Mouse (Mus musculus) T-helper 17 cell (primary cell): ENCODE measurements around the gene Adnp.

Experiments used
- in situ Hi-C, 2 experiments: fragments of 300-600 bp; cut with MboI, MseI; formaldehyde crosslinking; loops; 1 replicate in 1 of 2; 2 replicates in 1 of 2; pipeline ENCODE4 v1.15.1; 2025; ENCODE audit warnings: high pct_unique_total_duplicates in 2 of 2

Adnp gene

DNA sequence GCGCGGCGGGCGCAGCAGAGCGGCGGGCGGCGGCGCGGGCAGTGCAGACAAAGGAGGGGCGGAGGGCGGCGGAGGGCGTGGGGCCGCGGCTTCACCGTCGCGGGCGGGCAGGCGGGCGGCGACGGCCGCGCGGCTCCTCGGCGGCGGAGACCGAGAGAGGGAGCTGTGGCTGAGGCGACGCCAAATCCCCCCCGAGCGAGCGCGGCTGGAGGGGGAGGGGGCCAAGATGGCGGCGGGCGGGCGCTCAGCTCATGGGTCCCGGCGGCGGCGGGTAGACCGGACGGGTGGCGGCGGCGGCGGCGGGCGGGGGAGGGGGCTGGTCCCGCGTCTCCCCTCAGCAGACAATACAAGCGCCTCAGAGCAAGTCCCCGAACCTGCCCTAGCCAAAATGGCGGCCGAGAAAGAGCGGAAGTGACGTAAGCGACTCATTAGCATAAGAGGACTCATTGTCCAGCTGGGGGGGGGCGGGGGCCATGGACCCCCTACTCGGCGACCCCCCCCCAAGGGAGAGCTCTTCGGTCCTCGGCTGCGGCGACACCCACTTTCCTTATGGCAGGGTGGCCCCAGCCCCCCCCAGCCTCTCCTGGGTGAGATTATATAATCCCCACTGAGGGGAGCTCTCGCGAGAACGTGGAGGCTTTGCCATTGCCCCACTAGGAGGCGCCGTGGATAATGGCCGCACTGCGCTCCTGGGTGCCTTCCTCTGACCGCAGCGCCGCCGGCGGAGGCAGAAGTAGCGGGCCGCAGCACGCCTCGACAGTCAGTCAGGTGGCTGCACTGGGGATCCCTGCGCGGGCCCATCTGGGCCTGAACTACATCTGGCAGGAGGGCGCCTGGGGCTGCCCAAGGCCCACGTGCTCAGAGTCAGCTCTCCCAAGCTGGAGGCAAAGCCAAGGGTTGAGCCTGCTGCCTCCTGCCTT is at the start of gene Adnp:
Gene Adnp (minus strand): TSS at position 388 of the 920 bp plus-strand sequence.
- in situ Hi-C loops, result loop anchor here in 1 of 2 experiments (10.0 to 25.0 kb wide), 2 partner anchors 92 to 1295 kb away; partner anchors contain the start of gene Cse1l

- in situ Hi-C loops, result loop anchor here (5.0 to 10.0 kb wide), 3 partner anchors 181 to 1258 kb away; no protein-coding TSS in a partner anchor
Observed at GRCm38 (mm10) chr2:168256506-168256905, 49.6 kb upstream of the Adnp start.

GRCm38 (mm10) chr2:168253822-168254221 is 46.9 kb upstream of the Adnp start:
- in situ Hi-C loops, result loop anchor here (5.0 to 10.0 kb wide), 3 partner anchors 188 to 1261 kb away; no protein-coding TSS in a partner anchor

DNA sequence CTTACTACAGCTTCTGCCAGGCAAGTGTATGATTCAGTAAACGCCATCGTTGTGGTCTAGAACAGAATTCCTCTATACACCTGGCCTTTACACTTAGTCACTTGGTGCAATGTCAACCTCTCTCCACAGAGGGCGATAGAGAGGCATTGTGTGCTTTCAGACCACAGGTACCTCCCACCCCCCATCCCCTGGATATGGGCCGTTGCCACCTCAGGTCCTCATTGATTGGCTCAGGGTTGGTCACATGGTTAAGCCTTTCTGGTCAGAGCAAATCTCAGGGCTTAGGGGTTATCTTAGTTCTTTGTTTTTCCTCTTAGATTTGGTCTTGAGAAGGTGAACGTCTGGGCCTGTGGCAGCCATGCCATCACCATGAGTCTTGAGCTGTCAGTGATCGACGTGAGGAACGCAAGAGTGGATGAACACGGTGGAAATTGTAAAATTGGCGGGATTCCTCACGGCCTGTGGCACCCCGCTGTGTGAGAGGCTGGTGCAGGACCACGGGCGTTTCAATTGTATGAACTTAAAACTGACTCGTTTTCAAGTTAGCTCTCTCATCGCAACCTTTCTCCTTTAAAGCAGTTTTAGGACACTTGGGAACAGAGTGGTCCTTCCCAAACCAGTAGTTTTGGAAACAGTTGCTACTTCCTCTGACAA is 45.9 kb upstream of the Adnp start:
- in situ Hi-C loops, result loop anchor here (5.0 to 10.0 kb wide), 3 partner anchors 190 to 1262 kb away; no protein-coding TSS in a partner anchor

DNA sequence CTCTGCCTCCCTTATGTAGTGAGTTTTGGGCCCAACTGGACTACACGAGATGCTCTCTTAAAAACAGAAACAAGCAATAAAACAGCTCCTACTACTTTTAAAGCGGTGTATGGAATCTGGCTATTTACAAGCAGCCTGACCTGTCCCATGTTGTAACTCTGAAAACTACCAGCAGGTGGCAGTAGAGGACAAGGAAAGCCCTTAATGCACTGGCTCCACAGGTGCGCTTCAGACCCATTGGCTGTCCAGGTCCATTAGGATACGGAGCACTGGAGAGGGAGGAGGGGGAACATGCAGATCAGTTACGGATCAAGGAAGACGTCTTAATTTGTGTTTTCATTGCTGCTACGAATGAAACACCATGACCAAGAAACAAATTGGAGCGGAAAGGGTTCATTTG is 43.4 kb upstream of the Adnp start:
- in situ Hi-C loops, result loop anchor here (5.0 to 10.0 kb wide), 3 partner anchors 192 to 1265 kb away; no protein-coding TSS in a partner anchor

DNA sequence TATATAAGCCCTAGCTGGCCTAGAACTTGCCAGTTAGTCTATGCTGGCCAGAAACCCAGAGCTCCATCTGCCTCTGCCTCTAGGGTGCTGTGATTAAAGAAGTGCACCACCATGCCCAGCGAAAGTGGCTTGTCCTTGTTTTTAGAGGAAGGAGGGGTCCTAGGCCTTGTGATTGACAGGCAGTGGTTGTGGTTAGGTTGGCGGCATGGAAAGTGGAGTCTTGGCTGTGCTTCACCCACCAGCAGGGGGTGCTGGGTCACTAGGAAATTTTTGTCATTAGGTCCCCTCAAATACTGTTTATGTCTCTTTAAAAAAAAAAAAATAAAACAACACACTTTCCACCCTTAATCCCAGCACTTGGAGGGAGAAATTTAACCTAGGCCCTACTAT is 41.9 kb upstream of the Adnp start:
- in situ Hi-C loops, result no loop called here

- in situ Hi-C loops, result no loop called here
Observed at GRCm38 (mm10) chr2:168248167-168248855, 41.4 kb upstream of the Adnp start.

GRCm38 (mm10) chr2:168245571-168245970 is 38.7 kb upstream of the Adnp start:
- in situ Hi-C loops, result no loop called here

GRCm38 (mm10) chr2:168243278-168243677 is 36.4 kb upstream of the Adnp start:
- in situ Hi-C loops, result no loop called here

- in situ Hi-C loops, result no loop called here
Observed at GRCm38 (mm10) chr2:168242841-168243240, 35.9 kb upstream of the Adnp start.

GRCm38 (mm10) chr2:168238335-168238734 is 31.4 kb upstream of the Adnp start:
- in situ Hi-C loops, result no loop called here

DNA sequence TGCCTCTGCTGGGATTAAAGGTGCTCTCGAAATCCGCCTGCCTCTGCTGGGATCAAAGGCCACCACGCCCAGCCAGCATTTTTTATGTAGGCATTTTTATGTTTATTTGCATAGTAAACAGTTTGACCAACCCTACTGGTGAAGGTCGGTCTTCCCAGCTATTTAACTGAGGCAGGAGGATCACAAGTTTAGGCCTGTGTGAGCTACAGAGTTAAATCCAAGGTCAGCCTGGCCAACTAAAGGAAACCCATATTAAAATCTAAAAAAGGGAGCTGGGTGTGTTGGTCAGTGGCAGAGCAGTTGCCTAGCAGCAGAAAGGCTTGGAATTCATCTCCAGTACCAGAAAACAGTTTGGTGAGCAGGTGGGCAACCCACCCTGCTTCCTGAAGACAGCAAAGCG is 26.4 kb upstream of the Adnp start:
- in situ Hi-C loops, result no loop called here

- in situ Hi-C loops, result no loop called here
Observed at GRCm38 (mm10) chr2:168231471-168231829, 24.5 kb upstream of the Adnp start.

GRCm38 (mm10) chr2:168230773-168231470 is 24.0 kb upstream of the Adnp start:
- in situ Hi-C loops, result no loop called here

DNA sequence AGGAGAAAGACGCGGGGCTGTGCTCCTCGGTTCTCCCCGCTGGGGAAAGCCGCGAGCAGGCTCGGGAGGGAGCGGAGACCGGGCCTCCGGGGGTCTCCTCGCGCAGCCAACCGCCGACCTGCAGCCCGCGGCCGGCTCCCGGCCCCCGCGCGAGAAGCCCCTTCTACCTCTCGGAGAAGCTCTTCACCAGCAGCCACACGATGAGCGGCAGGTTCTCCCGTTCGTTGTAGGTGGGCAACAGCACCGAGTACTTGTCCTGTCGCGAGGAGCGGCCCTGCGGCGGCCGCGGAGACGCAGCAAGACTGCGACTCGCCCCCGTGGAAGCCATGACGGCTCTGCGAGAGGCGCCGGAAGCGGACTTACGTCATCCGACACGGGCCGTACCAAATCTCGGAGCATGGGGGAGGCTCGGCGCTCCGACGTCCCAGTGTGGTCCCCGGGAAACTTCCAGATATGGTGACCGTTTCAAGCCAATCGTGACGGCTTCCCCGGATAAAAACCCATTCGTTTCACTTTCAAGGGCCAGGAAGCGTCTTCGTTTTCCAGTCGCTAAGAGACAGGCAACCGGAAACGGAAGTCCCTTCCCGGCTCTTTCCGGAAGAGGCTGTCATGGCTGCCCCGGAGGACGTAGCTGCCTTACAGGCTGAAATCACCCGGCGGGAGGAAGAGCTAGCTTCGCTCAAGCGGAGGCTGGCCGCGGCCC is 23.3 kb upstream of the Adnp start, which contains the start of the genes Gm20716, Dpm1 and Mocs3:
Gene Gm20716 (minus strand): TSS at position 339 of the 703 bp plus-strand sequence.
Gene Dpm1 (minus strand): TSS at position 566 of the 703 bp plus-strand sequence.
Gene Mocs3 (plus strand): TSS at position 597 of the 703 bp plus-strand sequence.
- in situ Hi-C loops, result no loop called here

GRCm38 (mm10) chr2:168229116-168230025 is 22.5 kb upstream of the Adnp start:
- in situ Hi-C loops, result no loop called here

DNA sequence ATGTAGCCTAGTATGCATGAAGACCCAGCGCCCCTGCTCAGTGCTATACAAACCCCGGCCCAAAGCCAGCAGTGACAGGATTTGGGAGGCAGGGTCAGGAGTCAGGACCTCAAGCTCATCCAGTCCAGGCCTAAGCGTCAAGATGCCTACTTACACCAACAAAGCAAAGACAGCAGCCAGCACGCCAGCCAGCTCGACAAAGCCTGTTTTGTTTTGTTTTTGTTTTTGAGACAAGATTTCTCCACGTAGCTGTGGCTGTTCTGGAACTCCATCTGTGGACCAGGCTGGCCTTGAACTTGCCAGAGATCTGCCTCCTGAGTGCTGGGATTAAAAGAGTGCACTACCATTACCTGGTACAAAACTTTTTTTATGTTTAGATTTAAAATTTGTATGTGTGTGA is 16.4 kb upstream of the Adnp start:
- in situ Hi-C loops, result loop anchor here in 1 of 2 experiments (25.0 kb wide), 1 partner anchor 1311 kb away; the partner anchor contains the start of gene Cse1l

- in situ Hi-C loops, result loop anchor here in 1 of 2 experiments (25.0 kb wide), 1 partner anchor 1302 kb away; the partner anchor contains the start of gene Cse1l
Observed at GRCm38 (mm10) chr2:168213788-168214397, 7.0 kb upstream of the Adnp start.
